Mouse (Mus musculus) E14TG2a.4 (cell line): ENCODE data around the gene Mogs.
"Not testable (repeated sequence)": the region's sequence is repeated elsewhere in the genome, so short reads cannot be mapped to it uniquely, and the experiment has no call there.

Experiments
- H3K27me3 ChIP-seq: 2 replicates; pipeline ENCODE4 v1.6.1; 2014; ENCODE audit warnings: low read length, control low read depth; ENCODE audit not compliant: insufficient read depth
- H3K36me3 ChIP-seq: 2 replicates; pipeline ENCODE4 v1.6.1; 2014; ENCODE audit warnings: low read length, control low read depth; ENCODE audit not compliant: insufficient read depth
- H3K4me1 ChIP-seq: replicated peaks from 2 replicates; pipeline ENCODE4 v1.6.1; 2014; ENCODE audit warnings: low read depth, low read length, control low read depth
- H3K4me3 ChIP-seq: replicated peaks from 2 replicates; pipeline ENCODE4 v1.5.1; 2014; ENCODE audit warnings: mild to moderate bottlenecking, low read length
- H3K9me3 ChIP-seq: 2 replicates; pipeline ENCODE4 v1.6.1; 2014; ENCODE audit warnings: low read length, control low read depth
- CTCF ChIP-seq: conservative IDR thresholded peaks from 2 replicates; pipeline ENCODE4 v1.5.1; 2014; ENCODE audit warnings: low read length
- NANOG ChIP-seq: IDR thresholded peaks from 2 replicates; pipeline ENCODE4 v1.6.1; 2014; ENCODE audit warnings: borderline replicate concordance, low read length, mixed read lengths
- POU5F1 ChIP-seq: IDR thresholded peaks from 2 replicates; pipeline ENCODE4 v1.6.1; 2014; ENCODE audit warnings: low read length, borderline replicate concordance

The Mogs gene

GRCm38 (mm10) chr6:83159456-83159855 is 44.2 kb downstream of the Mogs start:
- Histone ChIP-seq H3K27me3 (peaks cover 64% of the 10 kb centered on the region), H3K4me1 (peaks cover 34% of the 10 kb centered on the region)
- not testable (repeated sequence) for H3K4me3 ChIP-seq, H3K36me3 ChIP-seq, H3K9me3 ChIP-seq
- 0 out of 2 replicates have a peak, but pooled peaks have one; percentile 17 for TF ChIP-seq CTCF

GRCm38 (mm10) chr6:83161442-83161841 is 46.1 kb downstream of the Mogs start:
- peaks cover 30% of the 10 kb centered on the region for H3K4me1 ChIP-seq
- no peaks in the 10 kb centered on the region for H3K9me3 ChIP-seq
- H3K4me3 ChIP-seq: peak overlapping the region; percentile 78
- H3K36me3 ChIP-seq: no peaks in the 10 kb centered on the region
- H3K27me3 ChIP-seq: peaks cover 45% of the 10 kb centered on the region
- TF ChIP-seq NANOG: no peak

GRCm38 (mm10) chr6:83161921-83162641 is 46.8 kb downstream of the Mogs start:
- TF ChIP-seq NANOG: no peak
- no peak for TF ChIP-seq CTCF
- no peak for TF ChIP-seq POU5F1
- H3K4me3 ChIP-seq: peak overlapping the region; percentile 78
- H3K27me3 ChIP-seq: peaks cover 43% of the 10 kb centered on the region
- H3K36me3 ChIP-seq: no peaks in the 10 kb centered on the region
- H3K9me3 ChIP-seq: no peaks in the 10 kb centered on the region
- H3K4me1 ChIP-seq: peaks cover 31% of the 10 kb centered on the region

GRCm38 (mm10) chr6:83162701-83163100 is 47.4 kb downstream of the Mogs start:
- peaks cover 37% of the 10 kb centered on the region for H3K27me3 ChIP-seq
- TF ChIP-seq POU5F1 (no peak), CTCF (peak; percentile 74)

GRCm38 (mm10) chr6:83165026-83165606 is 49.8 kb downstream of the Mogs start:
- Histone ChIP-seq H3K4me3 (peak overlapping the region; percentile 94), H3K36me3 (peaks cover 11% of the 10 kb centered on the region; the same call in 1 of the 2 replicates), H3K27me3 (peaks cover 26% of the 10 kb centered on the region), H3K4me1 (peaks cover 40% of the 10 kb centered on the region), H3K9me3 (no peaks in the 10 kb centered on the region)
- TF ChIP-seq CTCF: no peak
- no peak for TF ChIP-seq NANOG
- TF ChIP-seq POU5F1: no peak

More at GRCm38 (mm10) chr6:83162701-83163100, 47.4 kb downstream of the Mogs start:
- Histone ChIP-seq H3K4me1 (peaks cover 36% of the 10 kb centered on the region), H3K4me3 (peak overlapping the region; percentile 78), H3K36me3 (no peaks in the 10 kb centered on the region), H3K9me3 (no peaks in the 10 kb centered on the region)

- Histone ChIP-seq H3K4me3 (peak within 1 kb of the TSS; percentile 94), H3K4me1 (peaks cover 45% of the 10 kb centered on the region), H3K36me3 (peaks cover 12% of the 10 kb centered on the region; the same call in 1 of the 2 replicates), H3K9me3 (no peaks in the 10 kb centered on the region), H3K27me3 (peaks cover 20% of the 10 kb centered on the region)
- TF ChIP-seq CTCF: peak; percentile 72
- TF ChIP-seq POU5F1: no peak
- no peak for TF ChIP-seq NANOG
Observed at GRCm38 (mm10) chr6:83165607-83166242, 50.4 kb downstream of the Mogs start, which contains the start of gene Dctn1. Gene Dctn1 (plus strand): TSS chr6:83165920.

GRCm38 (mm10) chr6:83166243-83166630 is 50.9 kb downstream of the Mogs start:
- H3K4me1 ChIP-seq: peaks cover 45% of the 10 kb centered on the region
- no peak for TF ChIP-seq CTCF
- TF ChIP-seq NANOG: no peak
- no peak for TF ChIP-seq POU5F1
- H3K4me3 ChIP-seq: peak overlapping the region; percentile 94
- H3K27me3 ChIP-seq: peaks cover 15% of the 10 kb centered on the region
- H3K9me3 ChIP-seq: no peaks in the 10 kb centered on the region
- H3K36me3 ChIP-seq: peaks cover 12% of the 10 kb centered on the region; the same call in 1 of the 2 replicates
